Mouse (Mus musculus) liver, adult 2 months (tissue): ENCODE data around the gene Ptprn2.

Source experiments
- CTCF ChIP-seq: fragments of 200-500 bp; IDR thresholded peaks from 2 replicates; pipeline ENCODE4 v1.5.1; 2011; ENCODE audit warnings: low read depth, low read length, control low read depth
- POLR2A ChIP-seq: fragments of 200-500 bp; IDR thresholded peaks from 2 replicates; pipeline ENCODE4 v1.6.1; 2011; ENCODE audit warnings: low read length, control low read depth; ENCODE audit not compliant: insufficient read depth; ENCODE audit errors: extremely low read depth

DNA sequence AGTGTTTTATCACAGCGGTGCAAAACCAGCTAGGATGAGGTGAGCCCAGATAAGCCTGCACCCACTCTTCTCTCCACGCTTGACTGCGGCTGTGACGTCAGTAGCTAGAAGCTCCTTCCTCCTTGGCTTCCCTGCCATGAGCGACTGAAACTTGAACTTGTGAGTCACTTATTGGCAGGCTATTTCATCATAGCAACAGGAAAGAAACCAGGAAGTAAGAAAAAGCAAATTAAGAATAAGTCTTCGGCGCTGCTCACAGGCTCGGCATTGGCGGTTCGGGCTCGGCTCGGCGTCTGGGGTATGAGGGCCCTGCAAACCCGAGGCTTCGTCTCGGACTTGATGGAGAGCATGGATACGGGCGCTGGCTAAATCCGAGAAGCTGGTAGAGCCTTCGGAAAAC is 111.5 kb downstream of the Ptprn2 start:
- TF ChIP-seq CTCF (no peak), POLR2A (no peak)
